Mouse (Mus musculus) lung, postnatal 25 days (tissue): ENCODE data around the gene Becn1.

Experiments used
- DNase-seq: peaks from one replicate; pipeline ENCODE4 v3.0.0; 2022; ENCODE audit warnings: low spot score

The Becn1 gene

GRCm38 (mm10) chr11:101315665-101316500, 13.8 kb upstream of the Becn1 start, which contains the start of gene Psme3:
Psme3 (plus strand) TSS chr11:101316213.
- DNase-seq, result peak; percentile 92

- no peak for DNase-seq
These were observed 13.1 kb upstream of the Becn1 start for GRCm38 (mm10) chr11:101315082-101315650.

DNA sequence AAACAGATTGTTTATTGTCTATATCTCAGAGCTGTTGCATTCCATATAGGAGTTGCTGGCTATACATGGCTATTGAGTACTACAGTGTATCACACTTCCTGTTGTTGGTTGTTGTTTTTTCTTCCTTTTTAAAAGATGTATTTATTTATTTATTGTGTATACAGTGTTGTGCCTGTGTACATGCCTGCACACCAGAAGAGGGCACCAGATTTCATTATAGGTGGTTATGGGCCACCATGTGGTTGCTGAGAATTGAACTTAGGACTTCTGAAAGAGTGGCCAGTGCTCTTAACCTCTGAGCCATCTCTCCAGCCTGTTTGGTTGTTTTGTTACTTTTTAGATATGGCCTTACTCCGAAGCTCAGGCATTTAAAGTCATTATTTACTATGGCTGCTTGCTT, 12.5 kb upstream of the Becn1 start:
- DNase-seq, result no peak

DNA sequence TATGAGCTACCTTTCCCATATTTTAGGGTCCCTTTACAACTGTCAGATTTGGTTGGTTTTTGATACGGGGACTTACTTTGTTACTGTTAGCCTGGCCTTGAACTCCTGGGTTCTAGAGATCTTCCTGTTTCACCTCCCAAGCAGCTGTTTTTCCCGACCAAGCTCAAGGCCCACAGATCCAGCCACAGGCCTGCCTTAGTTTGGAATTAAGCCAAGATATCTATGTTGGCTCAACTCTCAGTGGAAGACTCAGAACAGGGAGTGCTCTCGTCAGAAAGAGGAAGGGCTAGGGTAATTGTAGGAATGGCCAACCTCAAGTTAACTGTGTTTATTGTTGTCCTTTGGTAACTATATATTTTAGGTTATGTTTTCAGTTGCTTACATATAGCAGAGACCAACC, 10.1 kb upstream of the Becn1 start:
- no peak for DNase-seq

DNA sequence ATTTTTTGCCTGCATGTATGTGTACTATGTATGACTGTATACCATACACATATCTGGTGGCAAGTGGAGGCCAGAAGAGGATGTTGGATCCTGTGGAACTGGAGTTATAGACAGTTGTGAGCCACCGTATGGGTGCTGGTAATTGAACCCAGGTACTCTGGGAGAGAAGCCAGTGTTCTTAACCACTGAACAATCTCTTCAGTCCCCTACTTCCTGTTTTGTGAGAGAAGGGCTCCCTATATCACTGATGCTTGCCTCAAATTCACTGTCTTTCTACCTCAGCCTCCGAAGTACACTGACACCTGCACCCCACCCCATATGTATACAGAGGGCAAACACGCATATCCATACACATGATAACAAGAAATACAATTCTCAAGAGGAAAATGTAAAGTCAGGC, 9.0 kb upstream of the Becn1 start:
- DNase-seq, result no peak

- DNase-seq, result no peak
These were observed 5.7 kb upstream of the Becn1 start for GRCm38 (mm10) chr11:101307744-101308143.

DNA sequence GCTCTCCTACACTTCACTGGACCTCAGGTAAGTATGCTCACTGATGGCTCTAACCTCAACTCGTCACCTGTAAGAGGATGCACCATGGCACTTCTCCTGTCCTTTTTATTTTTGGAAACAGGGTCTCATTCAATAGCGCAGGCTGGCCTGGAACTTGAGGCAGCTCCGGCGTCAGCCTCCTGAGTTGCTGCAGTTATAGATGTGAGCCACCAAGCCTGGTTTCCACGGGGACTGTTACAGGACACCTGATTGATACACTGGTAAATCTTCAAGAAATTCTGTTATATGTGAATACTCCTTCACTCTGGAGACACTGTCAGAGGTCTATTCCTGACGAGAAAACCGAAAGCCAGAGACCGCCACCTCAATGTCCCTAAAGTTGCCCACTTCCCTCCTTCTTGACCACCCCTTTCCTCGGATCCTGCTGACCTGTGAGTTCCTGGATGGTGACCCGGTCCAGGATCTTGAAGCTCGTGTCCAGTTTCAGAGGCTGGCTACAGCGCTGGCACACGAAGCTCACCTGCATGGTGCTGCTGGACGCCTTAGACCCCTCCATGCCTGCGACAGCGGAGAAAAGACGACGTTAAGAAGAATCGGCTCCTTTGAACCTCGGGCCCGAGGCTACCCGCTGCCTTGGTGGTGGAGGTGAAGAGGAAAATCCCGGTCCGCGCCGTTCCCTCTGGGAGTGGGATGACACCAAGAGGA, 635 bp downstream of the Becn1 start:
- no peak for DNase-seq

DNA sequence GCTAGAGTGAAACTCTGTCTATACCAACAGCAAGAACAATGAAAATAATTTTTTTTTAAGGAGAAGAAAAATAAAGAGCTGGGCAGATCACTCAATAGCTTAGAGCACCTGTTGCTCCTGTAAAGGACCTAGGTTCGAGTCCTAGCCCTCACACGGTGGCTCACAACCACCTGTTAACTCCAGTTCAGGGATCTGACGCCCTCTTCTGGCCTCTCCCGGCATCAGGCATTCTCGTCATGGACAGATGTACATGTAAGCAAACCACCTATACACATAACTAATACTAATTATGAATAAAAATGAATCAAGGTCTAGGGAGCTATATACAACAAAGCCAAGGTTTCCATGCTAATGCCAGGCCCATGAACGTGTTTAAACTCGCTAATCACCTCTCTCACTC, 1.2 kb downstream of the Becn1 start:
- no peak for DNase-seq

DNA sequence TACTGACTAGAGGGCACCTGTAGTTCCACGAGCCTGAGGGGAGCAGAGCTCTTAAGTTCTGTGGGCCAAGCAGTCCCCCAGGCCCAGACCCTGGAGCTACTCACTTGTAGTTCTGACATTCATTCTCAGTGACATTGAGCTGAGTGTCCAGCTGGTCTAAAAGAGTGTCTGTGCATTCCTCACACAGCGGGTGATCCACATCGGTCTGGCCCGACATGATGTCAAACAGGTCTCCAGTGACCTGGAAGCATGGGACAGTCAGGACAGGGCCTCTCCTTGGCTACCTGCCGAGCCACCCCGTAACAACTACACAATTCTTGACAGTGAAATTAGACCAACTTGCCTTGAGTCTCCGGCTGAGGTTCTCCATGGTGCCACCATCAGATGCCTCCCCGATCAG, 6.9 kb downstream of the Becn1 start:
- DNase-seq, result no peak

DNA sequence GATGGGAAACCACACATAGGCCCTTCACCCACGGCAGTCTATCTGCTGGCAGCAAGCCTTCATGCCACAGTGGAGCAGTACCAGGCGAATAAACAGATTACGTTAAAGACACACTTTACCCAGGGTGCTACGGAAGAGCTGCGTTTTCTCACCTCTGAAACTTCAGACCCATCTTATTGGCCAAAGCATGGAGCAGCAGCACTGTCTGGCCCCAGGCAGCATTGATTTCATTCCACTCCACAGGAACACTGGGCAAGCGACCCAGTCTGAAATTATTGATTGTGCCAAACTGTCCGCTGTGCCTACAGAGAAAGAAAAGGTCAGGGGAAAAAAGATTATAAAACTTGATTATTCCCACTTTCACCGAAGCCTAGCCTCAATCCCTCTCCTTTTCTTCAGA, 10.9 kb downstream of the Becn1 start:
- DNase-seq, result no peak

GRCm38 (mm10) chr11:101287306-101287705, 14.8 kb downstream of the Becn1 start:
- DNase-seq, result peak; percentile 71

DNA sequence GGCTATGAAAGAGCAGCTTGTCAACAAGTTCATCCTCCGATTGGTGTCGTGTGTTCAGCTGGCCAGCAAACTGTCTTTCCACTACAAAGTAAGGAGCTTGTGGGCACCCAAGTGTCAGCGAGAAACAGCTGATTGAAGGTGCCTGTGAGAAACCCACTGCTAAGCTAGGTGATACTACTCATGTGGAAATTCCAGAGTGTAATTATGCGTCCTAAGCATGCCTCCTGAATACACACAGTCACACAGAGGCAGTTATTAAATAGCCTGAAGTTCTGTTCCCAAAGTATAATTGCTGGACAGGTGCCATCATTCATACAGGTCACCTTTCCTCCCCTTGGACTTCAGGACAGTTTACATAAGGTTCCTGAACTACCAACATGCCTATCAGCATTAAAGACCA, 18.3 kb downstream of the Becn1 start:
- no peak for DNase-seq

GRCm38 (mm10) chr11:101282896-101283295, 19.2 kb downstream of the Becn1 start:
- DNase-seq, result no peak

DNA sequence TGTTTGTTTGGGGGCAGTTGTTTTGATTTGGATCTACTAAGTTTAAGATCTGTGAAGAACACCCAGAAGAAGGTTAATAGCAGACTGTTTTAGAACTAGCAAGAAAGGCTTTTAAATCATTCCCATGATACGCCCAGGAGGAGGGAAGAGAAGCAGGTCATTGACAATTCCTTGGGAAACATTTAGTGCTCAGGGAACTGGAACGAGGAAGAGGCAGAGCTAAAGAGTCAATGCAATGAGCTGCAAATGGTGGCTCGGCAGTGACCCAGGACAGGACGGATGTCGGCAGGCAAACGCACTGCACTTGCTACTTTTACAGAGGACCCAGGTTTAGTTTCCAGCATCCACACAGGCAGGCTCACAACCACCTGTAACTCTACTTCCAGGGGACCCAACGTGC, 21.2 kb downstream of the Becn1 start:
- DNase-seq, result no peak

GRCm38 (mm10) chr11:101279193-101279569, 22.9 kb downstream of the Becn1 start:
- DNase-seq, result no peak

GRCm38 (mm10) chr11:101278223-101279192, 23.6 kb downstream of the Becn1 start, which contains the start of the genes Cntd1 and Coa3:
Cntd1 (plus strand) TSS chr11:101279012.
Coa3 (minus strand) TSS chr11:101279114.
- DNase-seq, result peak; percentile 92

- peak; percentile 62 for DNase-seq
These were observed 24.5 kb downstream of the Becn1 start for GRCm38 (mm10) chr11:101277381-101278222.

DNA sequence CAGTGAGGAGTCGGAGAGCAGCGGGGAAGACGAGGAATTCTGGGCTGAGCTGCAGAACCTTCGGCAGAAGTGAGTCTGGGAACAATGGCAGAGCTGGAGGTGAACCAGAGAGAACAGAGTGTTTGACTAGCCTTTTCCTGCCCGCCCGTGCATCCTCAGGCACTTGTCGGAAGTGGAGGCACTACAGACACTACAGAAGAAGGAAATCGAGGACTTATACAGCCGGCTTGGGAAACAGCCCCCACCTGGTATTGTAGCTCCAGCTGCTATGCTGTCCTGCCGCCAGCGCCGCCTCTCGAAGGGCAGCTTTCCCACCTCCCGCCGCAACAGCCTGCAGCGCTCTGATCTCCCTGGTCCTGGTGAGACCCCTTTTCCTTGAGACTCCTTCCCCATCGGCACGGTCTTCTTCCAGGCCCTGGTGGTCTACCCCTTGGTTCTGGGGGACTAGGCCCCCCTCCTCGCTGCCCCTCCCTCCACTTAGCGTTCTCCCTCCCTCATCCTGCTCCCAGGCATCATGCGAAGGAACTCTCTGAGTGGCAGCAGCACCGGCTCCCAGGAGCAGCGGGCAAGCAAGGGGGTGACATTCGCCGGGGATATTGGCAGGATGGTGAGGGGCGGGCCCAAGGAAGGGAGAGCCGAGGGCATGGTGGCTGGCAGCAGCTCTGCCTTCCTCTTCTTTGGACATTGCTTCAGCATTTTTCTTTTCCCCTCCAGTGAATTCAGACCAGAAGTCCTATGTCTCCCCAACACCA, 25.6 kb downstream of the Becn1 start:
- no peak for DNase-seq

DNA sequence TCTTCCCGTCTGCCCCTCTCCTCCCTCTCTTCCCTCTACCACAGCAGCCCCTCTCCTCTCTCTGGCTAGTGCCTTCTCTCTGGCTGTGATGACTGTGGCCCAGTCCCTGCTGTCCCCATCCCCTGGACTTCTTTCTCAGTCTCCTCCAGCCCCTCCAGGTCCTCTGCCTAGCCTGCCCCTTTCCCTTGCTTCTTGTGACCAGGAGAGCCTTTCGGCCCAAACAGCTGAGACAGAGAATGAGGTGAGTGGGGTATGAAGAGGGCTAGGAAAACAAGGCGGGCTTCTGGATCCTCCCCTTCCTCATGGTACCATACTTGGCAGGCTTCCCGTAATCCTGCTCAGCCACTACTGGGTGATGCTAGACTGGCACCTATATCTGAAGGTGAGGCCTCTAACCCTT, 26.8 kb downstream of the Becn1 start:
- DNase-seq, result no peak

- no peak for DNase-seq
These were observed 29.6 kb downstream of the Becn1 start for GRCm38 (mm10) chr11:101272446-101272845.
